14 mouse cellular contexts compared by ENCODE assay signal in the genomic region with DNA sequence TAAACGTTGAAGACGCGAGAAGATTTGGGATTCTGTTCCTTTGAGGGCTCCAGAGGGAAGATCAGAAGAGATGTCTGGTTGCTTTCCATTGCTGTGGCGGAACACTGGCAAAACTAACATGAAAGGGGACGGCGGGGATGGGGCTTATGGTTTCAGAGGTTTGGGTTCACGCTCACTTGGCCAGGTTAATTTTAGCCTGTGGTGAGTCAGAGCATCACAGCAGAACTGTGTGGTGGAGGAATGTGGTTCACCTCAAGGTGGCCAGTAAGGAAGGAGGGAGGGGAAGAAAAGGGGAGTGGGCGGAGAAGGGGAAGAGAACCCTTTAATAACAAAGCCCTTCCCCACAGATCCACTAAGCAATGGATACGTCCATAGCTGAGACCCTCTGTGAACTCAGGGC.
"Had no signal": no experiment of that assay in that cellular context is flagged by ENCODE, and none has a peak within 500 bp of the region (broad histone marks: within the 10 kb centered on the region; RNA-seq: fewer than 3 reads in every experiment).

No protein-coding gene starts in this region.

- DNase-seq: lung, adult 18-20 months; lung, embryonic 14.5 days; lung, postnatal 10 days; lung, postnatal 4 days; midbrain, embryonic 14.5 days; right cerebral cortex, postnatal 14 days; thymus, adult 18-20 months; thymus, postnatal 14 days; thymus, postnatal 36 days had no signal

- H3K4me3 ChIP-seq: midbrain, embryonic 10.5 days; midbrain, embryonic 12.5 days; myocyte; neural tube, embryonic 12.5 days had no signal

- H3K9me3 ChIP-seq: midbrain, embryonic 10.5 days; midbrain, embryonic 12.5 days; neural tube, embryonic 12.5 days had no signal

- ATAC-seq: midbrain, embryonic 16.5 days had no signal

- H3K36me3 ChIP-seq: midbrain, embryonic 10.5 days; midbrain, embryonic 12.5 days; neural tube, embryonic 12.5 days had no signal

- H3K9ac ChIP-seq: lung, embryonic 14.5 days; midbrain, embryonic 12.5 days; neural tube, embryonic 12.5 days had no signal

- H3K27ac ChIP-seq: midbrain, embryonic 10.5 days; midbrain, embryonic 12.5 days; neural tube, embryonic 12.5 days had no signal

- H3K4me2 ChIP-seq: lung, embryonic 14.5 days; midbrain, embryonic 12.5 days; neural tube, embryonic 12.5 days had no signal
